Mouse (Mus musculus) left cerebral cortex, postnatal 10 days (tissue): ENCODE measurements at regions not wholly inside any gene's neighbourhood (a gene's known extent, or its start where the extent isn't known, plus 50 kb on each side); places are given as distances from the start of the nearest gene placed in this dataset.

Source experiments
- DNase-seq, 2 experiments: peaks; one replicate each; pipeline ENCODE4 v3.0.0; 2021 to 2022; ENCODE audit warnings: low spot score in 2 of 2, mixed read lengths in 1 of 2; ENCODE audit errors: extremely low spot score in 1 of 2
- intact Hi-C: fragments of 180-260 bp; cut with DNase I; formaldehyde crosslinking; loops from one replicate; pipeline ENCODE4 v1.15.1; 2025

DNA sequence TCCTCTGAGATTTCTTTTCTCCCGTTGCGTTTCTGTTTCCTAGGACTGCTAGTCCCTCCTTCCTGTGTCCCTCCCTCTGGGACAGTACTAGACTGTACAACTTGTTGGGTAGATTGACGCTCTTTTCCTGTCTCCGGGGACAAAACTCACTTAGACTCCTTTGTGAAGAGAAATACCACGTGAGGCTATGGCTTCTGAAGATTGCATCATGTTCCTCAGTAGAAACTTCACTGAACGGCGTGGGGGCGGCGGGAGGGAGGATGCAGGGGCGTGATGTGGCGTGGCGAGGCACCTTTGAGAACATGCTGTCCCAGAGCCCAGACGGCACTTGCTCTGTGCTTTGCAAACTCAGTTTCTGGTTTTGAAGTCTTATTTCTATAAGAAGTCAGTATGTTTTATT is 78.5 kb downstream of the Spata18 start:
- DNase-seq = peak in 1 of 2 experiments; percentile 41
- intact Hi-C loops = no loop called here

DNA sequence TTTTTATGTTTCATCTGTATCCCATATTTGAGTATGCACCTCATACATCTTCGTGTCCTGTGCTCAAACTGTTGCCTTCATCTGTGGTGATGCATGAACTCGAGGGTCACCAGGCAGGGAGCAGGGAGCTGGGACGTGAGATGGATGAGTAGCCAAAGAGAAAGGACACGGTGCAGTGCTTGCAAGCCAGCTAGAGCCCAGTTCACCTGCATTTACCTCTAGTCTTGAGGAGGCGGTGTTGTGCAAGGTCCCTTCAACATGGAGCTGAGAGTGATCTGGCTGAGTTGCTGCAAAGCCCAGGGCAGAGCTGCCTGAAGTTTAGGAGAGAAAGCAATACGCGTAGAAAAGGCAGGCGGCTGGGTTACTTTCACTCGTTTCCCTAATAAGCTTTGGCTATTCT is 80.2 kb downstream of the Spata18 start:
- no peak for DNase-seq
- intact Hi-C loops = no loop called here

DNA sequence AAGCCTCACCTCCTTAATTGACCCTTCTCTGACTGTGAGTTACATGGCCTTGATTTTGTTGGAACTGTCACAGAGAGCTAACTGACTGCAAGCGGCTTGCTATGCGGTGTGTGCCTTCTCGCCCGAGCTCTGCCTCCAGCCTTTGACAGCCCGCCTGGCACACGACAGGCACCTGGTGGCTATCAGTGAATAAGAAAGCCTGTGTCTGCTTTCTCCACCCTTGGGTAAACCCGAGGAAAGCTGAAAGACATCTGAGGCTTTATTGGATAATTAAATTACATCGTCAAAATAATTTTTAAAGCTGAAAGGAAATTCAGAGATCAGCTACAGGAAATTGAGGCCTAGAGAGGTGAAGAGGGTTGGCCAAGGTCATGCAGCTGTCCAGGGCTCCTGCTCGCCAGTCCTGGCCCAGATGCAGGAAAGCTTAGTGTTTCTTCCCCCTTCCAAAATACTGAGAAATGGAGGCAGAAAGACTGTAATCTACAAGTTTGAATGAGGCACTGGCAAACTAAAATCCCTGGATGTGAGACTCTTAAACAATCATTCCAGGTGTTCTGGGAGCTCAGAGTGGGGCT is 80.9 kb downstream of the Spata18 start:
- DNase-seq = no peak
- intact Hi-C loops = no loop called here

DNA sequence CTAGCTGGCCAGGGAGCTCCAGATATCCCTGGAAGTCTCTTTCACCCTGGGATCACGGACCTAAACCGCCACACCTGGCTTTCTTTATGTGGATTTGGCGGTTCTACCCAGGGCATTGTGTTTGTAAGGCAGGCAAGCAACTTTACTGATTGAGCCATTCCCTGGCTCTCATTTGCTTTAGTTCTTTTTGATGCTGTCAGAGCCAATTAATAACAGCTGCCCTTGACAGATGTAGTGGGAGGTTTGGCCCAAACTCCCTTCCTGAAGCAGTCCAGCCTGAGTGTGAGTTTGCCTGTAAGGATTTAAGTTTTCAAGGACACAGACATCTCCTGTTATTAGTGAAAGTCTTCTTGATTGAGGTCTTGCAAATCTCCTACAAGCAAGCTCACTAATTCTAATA is 89.6 kb downstream of the Spata18 start:
- intact Hi-C loops = no loop called here
- DNase-seq = no peak

DNA sequence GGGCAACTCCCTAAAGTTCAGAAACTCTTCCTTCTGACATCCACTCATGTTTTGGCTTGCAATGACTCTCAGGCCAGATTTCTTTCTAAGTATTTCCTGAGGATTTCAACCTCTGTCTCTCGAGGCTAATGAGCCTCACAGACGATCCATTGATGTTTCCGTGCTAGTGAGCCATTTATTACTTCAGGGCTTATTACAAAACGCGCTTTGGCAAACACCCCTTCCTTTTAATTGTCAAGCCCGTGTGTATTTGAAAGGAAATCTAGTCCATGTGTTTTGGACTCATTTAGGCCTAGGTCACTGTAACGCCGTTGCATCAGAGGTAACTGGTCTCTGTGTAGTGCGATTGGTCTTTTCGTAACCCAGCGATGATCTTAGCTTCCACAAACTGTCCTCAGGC is 90.3 kb downstream of the Spata18 start:
- DNase-seq = no peak
- intact Hi-C loops = no loop called here

DNA sequence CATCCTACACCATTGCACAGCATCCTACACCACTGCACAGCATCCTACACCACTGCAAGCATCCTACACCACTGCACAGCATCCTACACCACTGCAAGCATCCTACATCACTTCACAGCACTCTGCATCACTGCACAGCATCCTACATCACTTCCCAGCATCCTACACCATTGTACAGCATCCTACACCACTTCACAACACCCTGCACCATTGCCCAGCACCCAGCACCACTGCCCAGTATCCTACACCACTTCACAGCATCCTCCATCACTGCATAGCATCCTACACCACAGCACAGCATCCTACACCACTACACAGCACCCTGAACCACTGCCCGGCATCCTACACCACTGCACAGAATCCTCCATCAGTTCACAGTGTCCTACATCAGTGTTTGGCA is 92.8 kb downstream of the Spata18 start:
- no peak for DNase-seq
- intact Hi-C loops = no loop called here

DNA sequence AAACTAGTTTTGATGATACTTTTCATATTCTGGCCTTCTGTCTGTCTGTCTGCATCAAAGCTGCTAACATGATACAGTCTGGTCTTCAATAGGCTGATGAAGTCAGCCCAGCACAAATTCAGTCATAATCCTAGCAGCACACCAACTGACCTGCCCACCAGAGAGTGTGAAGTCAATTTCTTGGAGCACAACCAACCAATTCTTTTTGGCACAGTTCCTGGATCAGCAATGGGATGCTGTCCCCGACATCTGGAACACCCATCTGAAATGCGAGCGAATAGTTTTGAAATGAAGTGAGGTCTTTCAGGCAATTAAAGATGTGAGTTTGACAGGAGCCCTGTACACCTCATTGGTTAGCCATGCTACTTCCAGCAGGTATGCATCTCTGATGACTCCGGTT is 98.6 kb downstream of the Spata18 start:
- DNase-seq = no peak

DNA sequence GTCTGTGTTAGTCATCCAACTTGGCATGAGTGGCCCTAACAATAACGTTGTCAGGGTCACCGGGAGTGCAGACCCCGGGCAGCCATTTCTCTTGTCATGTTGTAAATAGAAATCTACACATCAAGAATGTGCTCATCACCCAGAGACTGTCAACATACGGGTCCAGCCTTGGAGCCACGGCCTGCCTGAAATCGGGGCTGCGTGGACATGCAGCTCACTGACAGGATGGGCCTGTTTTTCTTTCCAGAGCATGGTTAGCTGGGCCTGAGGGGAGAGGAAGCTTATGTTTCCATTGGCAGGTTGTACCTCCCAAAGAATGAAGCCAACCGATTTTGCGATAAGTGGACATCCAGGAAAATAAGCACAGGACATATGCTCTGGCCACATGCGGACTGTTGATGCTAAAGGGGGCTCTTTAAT is 101.1 kb downstream of the Spata18 start:
- peak in 1 of 2 experiments; percentile 56 for DNase-seq
- intact Hi-C loops = no loop called here

More for the DNA sequence above, 98.6 kb downstream of the Spata18 start:
- intact Hi-C loops = no loop called here

DNA sequence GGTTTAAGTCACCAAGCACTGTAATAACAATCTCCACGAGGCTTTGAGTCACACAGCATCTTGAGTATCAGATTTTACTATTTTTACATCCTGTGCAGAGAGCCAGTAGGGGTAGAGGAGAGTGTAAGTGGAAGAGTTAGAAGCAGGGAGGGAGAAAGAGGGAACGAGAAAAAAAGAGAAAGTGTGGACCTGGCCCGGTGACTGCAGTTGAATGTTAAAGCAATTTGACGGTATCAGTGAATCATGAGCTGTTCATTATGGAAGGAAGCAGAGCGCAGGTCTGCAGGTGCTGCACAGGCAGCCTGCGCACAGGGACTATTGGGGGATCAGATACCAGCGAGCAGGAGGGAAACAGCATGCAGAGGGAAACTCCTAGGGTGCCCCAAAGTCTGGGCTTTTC is 102.6 kb downstream of the Spata18 start:
- intact Hi-C loops = no loop called here
- DNase-seq = no peak

DNA sequence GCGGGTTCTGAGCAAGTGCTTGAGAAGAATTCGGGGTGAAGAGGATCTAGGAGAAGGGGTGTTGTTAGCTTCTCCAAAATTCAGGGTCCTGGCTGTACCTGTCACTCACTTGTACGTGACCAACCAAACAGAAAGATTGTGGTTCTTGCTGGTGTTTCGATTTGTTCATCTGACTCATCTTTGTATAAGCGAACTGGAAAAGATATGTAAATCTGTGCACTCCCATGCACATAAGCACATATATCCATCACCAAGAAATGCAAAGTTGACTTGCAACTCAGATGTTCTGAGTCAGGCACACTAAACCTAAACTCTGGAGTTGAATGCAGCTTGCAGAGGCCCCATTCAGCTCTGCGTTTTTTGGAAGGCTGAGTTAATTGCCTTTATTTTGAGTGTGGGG is 107.4 kb downstream of the Spata18 start:
- intact Hi-C loops = no loop called here
- no peak for DNase-seq

DNA sequence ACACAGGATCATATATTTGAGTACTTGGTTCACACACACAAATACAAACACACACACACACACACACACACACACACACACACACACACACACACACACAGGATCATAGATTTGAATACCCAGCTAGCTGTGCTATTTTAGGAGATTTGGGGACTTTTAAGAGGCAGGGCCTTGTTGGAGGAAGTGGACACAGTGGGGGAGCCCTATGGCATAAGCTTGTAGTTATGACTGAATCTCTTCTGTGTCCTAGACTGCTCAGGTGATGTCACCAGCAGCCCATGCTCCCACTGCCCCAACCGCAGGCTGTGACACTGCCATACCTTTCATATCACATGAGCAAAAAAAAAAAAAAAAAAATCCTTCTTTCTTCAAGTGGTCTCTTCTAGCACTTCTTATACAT is 110.1 kb downstream of the Spata18 start:
- intact Hi-C loops = loop anchor here (5.0 to 10.0 kb wide), 2 partner anchors 524 to 1396 kb away; no protein-coding TSS in a partner anchor
- peak in 1 of 2 experiments; percentile 56 for DNase-seq

DNA sequence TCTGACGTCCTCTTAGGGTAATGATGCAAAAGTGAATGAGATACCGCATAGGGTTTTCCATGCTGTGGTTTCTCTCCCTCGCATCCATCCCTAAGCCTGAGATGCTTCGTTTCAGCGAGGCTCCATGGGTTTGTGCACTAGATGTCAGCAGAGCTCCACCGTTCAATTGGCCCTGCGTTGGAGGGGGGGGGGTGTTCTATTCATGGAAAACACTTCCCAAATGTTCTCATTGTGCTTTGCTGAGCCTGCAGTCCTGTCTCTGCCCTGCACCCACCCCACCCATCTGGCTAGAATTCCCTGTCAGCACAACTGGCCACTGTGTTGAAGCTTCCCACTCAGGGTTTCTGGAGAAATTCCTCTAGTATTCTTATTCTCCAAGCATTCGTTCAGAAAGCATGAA is 110.5 kb downstream of the Spata18 start:
- intact Hi-C loops = loop anchor here (5.0 to 10.0 kb wide), 2 partner anchors 523 to 1396 kb away; no protein-coding TSS in a partner anchor
- DNase-seq = peak; percentile 57 to 76

DNA sequence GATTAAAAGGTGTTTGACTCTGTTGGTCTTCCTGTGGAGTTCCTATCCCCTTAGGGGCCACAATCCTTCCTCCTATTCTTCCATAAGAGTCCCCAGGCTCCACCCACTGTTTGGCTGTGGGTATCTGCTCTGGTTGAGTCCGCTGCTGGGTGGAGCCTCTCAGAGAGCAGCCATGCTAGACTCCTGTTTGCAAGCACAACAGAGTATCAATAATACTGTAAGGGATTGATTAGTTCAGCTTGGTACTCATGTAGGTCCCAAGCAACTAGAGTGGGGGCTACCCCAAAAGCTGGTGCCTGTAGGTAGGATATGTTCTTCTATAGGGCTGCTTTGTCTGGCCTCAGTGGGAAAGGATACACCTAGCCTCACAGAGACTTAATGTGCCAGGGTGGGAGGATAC is 113.0 kb downstream of the Spata18 start:
- no peak for DNase-seq
- intact Hi-C loops = loop anchor here (5.0 to 10.0 kb wide), 2 partner anchors 521 to 1393 kb away; no protein-coding TSS in a partner anchor

DNA sequence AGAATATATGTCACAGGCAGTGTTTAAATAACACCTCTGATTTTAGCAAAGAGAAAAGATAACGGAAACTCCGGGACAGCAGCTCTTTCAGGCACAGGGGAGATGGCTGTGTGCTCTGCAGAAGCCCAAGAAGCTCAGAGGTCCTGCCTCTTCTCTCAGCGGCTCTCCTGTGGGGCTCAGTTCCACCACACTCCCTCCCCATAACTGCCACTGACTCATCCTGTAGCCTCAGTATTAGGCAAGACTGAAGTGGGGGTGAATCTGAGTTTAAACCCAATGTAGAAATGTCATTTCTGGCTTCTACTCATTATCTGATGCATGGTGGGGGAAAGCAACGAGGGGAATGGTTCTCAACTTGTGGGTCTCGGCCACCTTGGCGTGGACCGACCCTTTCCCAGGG is 114.3 kb downstream of the Spata18 start:
- intact Hi-C loops = loop anchor here (10.0 kb wide), 1 partner anchor 519 kb away; no protein-coding TSS in a partner anchor
- no peak for DNase-seq

DNA sequence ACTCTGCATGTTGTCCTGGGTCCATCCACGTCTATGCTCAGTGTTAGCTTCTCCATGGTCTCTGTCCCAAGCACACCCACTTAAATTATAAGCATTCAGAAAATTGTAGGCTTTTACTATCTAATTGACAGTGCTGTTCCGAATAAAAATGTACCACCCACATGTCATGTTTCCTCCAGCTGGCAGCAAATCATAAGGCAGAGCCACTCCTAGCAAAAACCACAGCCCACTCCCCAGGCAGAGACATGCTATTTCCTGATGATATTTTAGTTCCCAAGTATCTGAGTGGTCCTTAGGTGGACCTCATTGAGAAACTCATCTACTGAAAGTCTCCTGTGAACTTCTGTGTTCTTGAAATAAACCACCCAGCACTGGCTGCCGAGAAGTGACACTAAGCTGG is 117.1 kb downstream of the Spata18 start:
- intact Hi-C loops = loop anchor here (10.0 kb wide), 1 partner anchor 517 kb away; no protein-coding TSS in a partner anchor
- DNase-seq = no peak

DNA sequence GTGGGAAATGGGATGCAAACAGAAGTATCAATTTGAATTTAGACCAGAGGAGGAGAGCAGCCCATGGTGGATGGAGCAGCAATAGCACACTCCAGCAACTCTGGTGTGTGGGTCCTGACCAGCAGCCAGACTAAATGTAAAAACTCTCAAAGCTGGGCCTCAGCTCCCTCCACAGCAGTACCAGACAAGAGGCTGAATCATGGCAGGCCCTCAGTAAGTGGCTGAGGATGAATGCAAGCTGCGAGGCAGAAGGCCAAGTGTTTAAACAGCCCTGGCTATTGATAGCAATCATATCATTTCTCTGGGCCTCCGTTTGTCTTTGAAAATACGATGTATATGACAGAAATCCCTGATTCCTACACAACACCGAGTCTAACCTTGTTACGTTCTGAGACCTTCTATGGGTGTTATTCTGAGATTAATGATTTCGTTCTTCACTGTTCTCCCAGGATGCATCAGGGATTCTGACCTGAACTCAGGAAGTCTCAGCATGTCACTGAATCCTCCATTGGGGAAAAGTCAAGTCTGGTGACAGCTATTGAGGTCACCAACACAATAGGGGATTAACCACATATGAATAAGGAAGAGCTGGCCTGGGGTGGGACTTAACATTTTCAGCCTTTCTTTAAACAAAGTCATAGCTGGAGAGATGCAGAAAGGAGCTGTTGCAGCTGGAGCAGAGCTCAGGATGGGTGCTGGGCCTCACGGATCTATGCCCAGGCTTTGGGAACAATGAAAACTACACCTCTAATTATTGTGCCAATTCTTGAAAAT is 124.8 kb downstream of the Spata18 start:
- intact Hi-C loops = no loop called here
- no peak for DNase-seq

DNA sequence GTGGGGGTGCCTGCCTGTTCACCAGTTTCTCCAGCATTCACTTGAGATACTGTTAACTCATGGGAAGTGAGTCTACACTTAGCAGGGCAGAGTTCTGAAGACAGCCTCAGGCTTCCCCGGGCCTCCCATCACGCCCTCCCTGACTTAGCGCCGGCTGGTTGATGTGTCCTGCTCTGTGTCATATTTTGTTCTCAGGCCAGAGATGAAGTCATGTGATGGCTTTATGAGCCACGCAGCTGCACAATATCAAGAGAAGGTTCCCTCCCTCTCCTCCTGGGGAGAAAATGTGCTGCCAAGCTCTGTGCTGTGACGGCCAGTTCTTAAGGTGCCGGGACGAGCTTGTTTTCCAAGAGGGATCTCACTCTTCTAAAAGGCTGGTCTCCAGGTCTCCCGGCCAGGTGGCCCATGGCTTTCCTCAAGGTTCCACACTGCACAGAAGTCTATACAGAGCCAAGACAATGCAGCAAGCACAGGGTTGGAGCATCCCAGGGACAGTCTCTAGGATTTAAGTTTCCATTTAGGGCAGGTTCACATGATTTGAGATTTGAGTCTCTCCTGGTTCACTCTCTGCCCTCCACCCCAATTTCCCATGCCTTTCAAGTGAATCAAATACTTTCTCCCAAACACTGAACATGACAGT is 126.2 kb downstream of the Spata18 start:
- intact Hi-C loops = no loop called here
- no peak for DNase-seq

DNA sequence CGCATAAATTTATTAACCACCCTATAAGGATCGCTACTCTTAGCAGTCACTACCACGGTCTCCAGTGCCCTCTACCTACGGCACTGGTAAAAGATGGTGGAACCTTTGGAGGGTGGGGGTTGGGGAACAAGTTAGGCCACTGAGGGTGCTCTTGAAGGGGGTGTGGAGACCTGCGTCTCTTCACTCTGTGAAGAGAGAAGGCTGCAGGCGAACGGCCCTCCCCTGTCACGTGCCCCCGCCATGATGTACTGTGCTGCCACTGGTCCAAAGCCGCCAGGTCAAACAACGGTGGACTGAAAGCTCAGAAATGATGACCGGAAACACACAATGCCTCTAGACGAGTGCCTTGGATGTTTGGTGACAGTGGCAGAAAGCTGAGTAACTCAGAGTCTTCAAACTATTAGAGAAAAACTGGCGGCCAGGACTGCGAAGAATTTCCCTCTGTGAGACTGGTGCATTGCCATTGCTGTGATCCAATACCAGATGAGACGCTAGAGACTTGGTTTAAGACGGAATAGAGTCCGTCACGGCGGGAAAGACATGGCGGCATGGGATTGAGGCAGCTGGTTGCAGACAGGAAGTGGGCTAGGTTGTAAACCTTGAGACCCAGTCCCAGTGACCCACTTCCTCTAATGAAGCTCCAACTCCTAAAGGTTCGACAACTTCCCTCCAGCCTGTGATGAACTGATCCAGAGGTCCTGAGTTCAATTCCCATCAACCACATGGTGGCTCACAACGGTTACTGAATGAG is 130.2 kb downstream of the Spata18 start:
- no peak for DNase-seq
- intact Hi-C loops = no loop called here
